Mouse (Mus musculus) testis, adult 2 months (tissue): ENCODE results near the gene Mrpl49. TPM values are rescaled to one million over a fixed set of nuclear protein-coding genes. Genes with fewer than 3 reads are reported as not detected.
"Not testable (repeated sequence)": the region's sequence is repeated elsewhere in the genome, so short reads cannot be mapped to it uniquely, and the experiment has no call there.

ENCODE experiments used
- H3K27ac ChIP-seq: fragments of 200-500 bp; 2 replicates; pipeline ENCODE4 v1.5.1; 2012; ENCODE audit warnings: low read depth, low read length; ENCODE audit not compliant: control insufficient read depth, insufficient read depth
- H3K27me3 ChIP-seq: fragments of 200-500 bp; 2 replicates; pipeline ENCODE4 v1.6.1; 2012; ENCODE audit warnings: mild to moderate bottlenecking, low read length, moderate library complexity; ENCODE audit not compliant: control insufficient read depth, insufficient read depth
- H3K36me3 ChIP-seq: fragments of 200-500 bp; 2 replicates; pipeline ENCODE4 v1.6.1; 2012; ENCODE audit warnings: mild to moderate bottlenecking, low read length; ENCODE audit not compliant: control insufficient read depth, insufficient read depth
- H3K4me1 ChIP-seq: fragments of 200-500 bp; 2 replicates; pipeline ENCODE4 v1.6.1; 2012; ENCODE audit warnings: low read length; ENCODE audit not compliant: control insufficient read depth, insufficient read depth
- H3K4me3 ChIP-seq: fragments of 200-500 bp; 2 replicates; pipeline ENCODE4 v1.5.1; 2012; ENCODE audit warnings: low read depth, mild to moderate bottlenecking, low read length, moderate library complexity, mixed read lengths; ENCODE audit not compliant: control insufficient read depth
- CTCF ChIP-seq: fragments of 200-500 bp; IDR thresholded peaks from 2 replicates; pipeline ENCODE4 v1.5.1; 2012; ENCODE audit warnings: low read depth, mild to moderate bottlenecking, inconsistent platforms, low read length, moderate library complexity; ENCODE audit not compliant: control insufficient read depth, insufficient read depth, insufficient replicate concordance
- POLR2A ChIP-seq: fragments of 200-500 bp; IDR thresholded peaks from 2 replicates; pipeline ENCODE4 v1.6.1; 2012; ENCODE audit warnings: low read depth, mild to moderate bottlenecking, inconsistent platforms, low read length, moderate library complexity; ENCODE audit not compliant: control insufficient read depth
- polyA plus RNA-seq: library from polyadenylated mRNA; depleted of rRNA; stranded (reverse); fragments of >200 nt; gene quantifications from 2 replicates; pipeline ENCODE4 v1.2.3, GENCODE M21; 2012

Mrpl49 gene
- polyA plus RNA-seq, 1 experiment: 9.8 TPM

GRCm38 (mm10) chr19:6045366-6046293, 12.0 kb downstream of the Mrpl49 start:
- Histone ChIP-seq H3K4me1 (peaks cover 5% of the 10 kb centered on the region), H3K27ac (peak overlapping the region; percentile 91), H3K36me3 (0 out of 2 replicates have a peak, but pooled peaks cover 2% of the 10 kb centered on the region), H3K27me3 (no peaks in the 10 kb centered on the region), H3K4me3 (peak overlapping the region; percentile 88)
- TF ChIP-seq CTCF (no peak), POLR2A (no peak; the same call in 1 of the 2 replicates)

- H3K4me1 ChIP-seq, H3K27me3 ChIP-seq, H3K36me3 ChIP-seq, H3K4me3 ChIP-seq, H3K27ac ChIP-seq: not testable (repeated sequence)
Observed at GRCm38 (mm10) chr19:6044102-6044501, 13.5 kb downstream of the Mrpl49 start.

GRCm38 (mm10) chr19:6042293-6042692, 15.3 kb downstream of the Mrpl49 start:
- Histone ChIP-seq H3K4me3 (no peak overlapping the region), H3K27ac (no peak overlapping the region), H3K4me1 (peaks cover 3% of the 10 kb centered on the region; the same call in 1 of the 2 replicates), H3K36me3 (no peaks in the 10 kb centered on the region), H3K27me3 (no peaks in the 10 kb centered on the region)
- TF ChIP-seq CTCF: no peak
- no peak for TF ChIP-seq POLR2A

- Histone ChIP-seq H3K4me3 (no peak overlapping the region), H3K27ac (no peak overlapping the region), H3K4me1 (no peaks in the 10 kb centered on the region), H3K27me3 (no peaks in the 10 kb centered on the region), H3K36me3 (no peaks in the 10 kb centered on the region)
- TF ChIP-seq CTCF: no peak
- no peak for TF ChIP-seq POLR2A
Observed at GRCm38 (mm10) chr19:6040002-6040401, 17.6 kb downstream of the Mrpl49 start.

GRCm38 (mm10) chr19:6038326-6038725, 19.3 kb downstream of the Mrpl49 start:
- Histone ChIP-seq H3K27me3 (no peaks in the 10 kb centered on the region), H3K4me3 (no peak overlapping the region), H3K4me1 (no peaks in the 10 kb centered on the region), H3K36me3 (no peaks in the 10 kb centered on the region), H3K27ac (no peak overlapping the region)
- no peak for TF ChIP-seq CTCF
- TF ChIP-seq POLR2A: no peak

- Histone ChIP-seq H3K36me3 (no peaks in the 10 kb centered on the region), H3K4me1 (no peaks in the 10 kb centered on the region), H3K4me3 (no peak overlapping the region), H3K27ac (no peak overlapping the region), H3K27me3 (no peaks in the 10 kb centered on the region)
- no peak for TF ChIP-seq CTCF
- TF ChIP-seq POLR2A: no peak
Observed at GRCm38 (mm10) chr19:6037695-6038094, 19.9 kb downstream of the Mrpl49 start.

GRCm38 (mm10) chr19:6035966-6036585, 21.5 kb downstream of the Mrpl49 start:
- Histone ChIP-seq H3K4me1 (no peaks in the 10 kb centered on the region), H3K27ac (no peak overlapping the region), H3K36me3 (no peaks in the 10 kb centered on the region), H3K4me3 (no peak overlapping the region), H3K27me3 (no peaks in the 10 kb centered on the region)
- TF ChIP-seq CTCF: no peak
